ENCODE assay signal across 10 mouse cellular contexts in genomic region chr5:124872033-124872432, GRCm38 (mm10). TPM values are rescaled to one million over a fixed set of nuclear protein-coding genes. Genes with fewer than 3 reads are reported as not detected.
DNase-seq lines count a peak whose midpoint lies in the region; ATAC-seq lines count a peak whose summit lies in the region.
"Had no signal": no experiment of that assay in that cellular context is flagged by ENCODE, and none has a peak within 500 bp of the region (broad histone marks: within the 10 kb centered on the region; RNA-seq: fewer than 3 reads in every experiment).

No protein-coding gene starts in this region.

- peak overlapping the region; percentile 3; the same call in 1 of the 2 replicates for H3K27ac ChIP-seq in heart, embryonic 12.5 days (ENCODE audit: poor library complexity, severe bottlenecking)
- H3K27ac ChIP-seq: embryonic facial prominence, embryonic 10.5 days; hindbrain, embryonic 12.5 days; liver, embryonic 15.5 days had no signal

- 25% methylated on average over 2 of the region's 2 CpGs for WGBS in heart, embryonic 12.5 days

- H3K4me3 ChIP-seq in heart, embryonic 12.5 days, result no peak overlapping the region
- H3K4me3 ChIP-seq: embryonic facial prominence, embryonic 10.5 days; hindbrain, embryonic 12.5 days; liver, embryonic 15.5 days had no signal

- no peak overlapping the region for H3K9ac ChIP-seq in heart, embryonic 12.5 days
- H3K9ac ChIP-seq: hindbrain, embryonic 12.5 days; liver, embryonic 15.5 days had no signal

- H3K9me3 ChIP-seq in heart, embryonic 12.5 days (replicated peaks), result no peaks in the 10 kb centered on the region
- H3K9me3 ChIP-seq: embryonic facial prominence, embryonic 10.5 days; hindbrain, embryonic 12.5 days; liver, embryonic 15.5 days had no signal

- no peak overlapping the region for H3K4me2 ChIP-seq in heart, embryonic 12.5 days
- H3K4me2 ChIP-seq: hindbrain, embryonic 12.5 days; liver, embryonic 15.5 days had no signal

- ATAC-seq in heart, embryonic 12.5 days (ENCODE audit: insufficient number of reproducible peaks, low FRiP score), result no peak

- DNase-seq in lung, adult 18-20 months, result peak; percentile 28 to 41
- DNase-seq in lung, postnatal 14 days, result no peak
- peak; percentile 86 for DNase-seq in adrenal gland, adult 2 months
- DNase-seq in ovary, postnatal 36 days (ENCODE audit: low spot score), result peak; percentile 45
- no peak for DNase-seq in B cell, adult 2 months
- DNase-seq in cerebellum, adult 9-11 months, result no peak

- peaks cover 59% of the 10 kb centered on the region for H3K4me1 ChIP-seq in heart, embryonic 12.5 days (replicated peaks)

- no peaks in the 10 kb centered on the region for H3K27me3 ChIP-seq in heart, embryonic 12.5 days (replicated peaks)
- H3K27me3 ChIP-seq: hindbrain, embryonic 12.5 days; liver, embryonic 15.5 days had no signal

- peaks cover 17% of the 10 kb centered on the region for H3K36me3 ChIP-seq in heart, embryonic 12.5 days

RNA-seq across cellular contexts. Expression of gene Zfp664, which starts 9.5 kb away (rescaled TPM):
- total RNA-seq in adrenal gland, adult 2 months (2021), result 10 to 100 TPM; 44.8 to 49.1 TPM
- polyA plus RNA-seq in adrenal gland, adult 2 months (2012; rRNA removed), result 23.7 and 26.2 TPM in 2 replicates
- 55.4 and 62.2 TPM in 2 replicates for polyA plus RNA-seq in heart, embryonic 12.5 days (2016; fragmentation: Nextera tagmentation; extraction: Ambion mirVana)

RNA-seq across cellular contexts. Expression of gene Ccdc92, which starts 9.8 kb away (rescaled TPM):
- total RNA-seq in adrenal gland, adult 2 months (2021), result 10 to 100 TPM in 1 of 2 experiments, 1 to 10 TPM in 1; 6.3 to 10.9 TPM
- polyA plus RNA-seq in adrenal gland, adult 2 months (2012; rRNA removed), result 7.3 and 7.4 TPM in 2 replicates
- 4.4 and 5.1 TPM in 2 replicates for polyA plus RNA-seq in heart, embryonic 12.5 days (2016; fragmentation: Nextera tagmentation; extraction: Ambion mirVana)

Comparison
In these comparisons a context has a peak if more than half of its experiments do, and no peak if none do; other contexts are left out.
1. DNase-seq: peak in lung, adult 18-20 months (2 of 2), adrenal gland, adult 2 months (single experiment) and ovary, postnatal 36 days (single experiment); none in lung, postnatal 14 days (single experiment), B cell, adult 2 months (0 of 2) and cerebellum, adult 9-11 months (single experiment).